Mouse (Mus musculus) skeletal muscle tissue, adult 2 months (tissue): ENCODE data around the gene Ivd.

Experiments used
- DNase-seq: peaks from one replicate; pipeline ENCODE4 v3.0.0-alpha.2; 2012; ENCODE audit warnings: low read depth, low spot score

Ivd gene

DNA sequence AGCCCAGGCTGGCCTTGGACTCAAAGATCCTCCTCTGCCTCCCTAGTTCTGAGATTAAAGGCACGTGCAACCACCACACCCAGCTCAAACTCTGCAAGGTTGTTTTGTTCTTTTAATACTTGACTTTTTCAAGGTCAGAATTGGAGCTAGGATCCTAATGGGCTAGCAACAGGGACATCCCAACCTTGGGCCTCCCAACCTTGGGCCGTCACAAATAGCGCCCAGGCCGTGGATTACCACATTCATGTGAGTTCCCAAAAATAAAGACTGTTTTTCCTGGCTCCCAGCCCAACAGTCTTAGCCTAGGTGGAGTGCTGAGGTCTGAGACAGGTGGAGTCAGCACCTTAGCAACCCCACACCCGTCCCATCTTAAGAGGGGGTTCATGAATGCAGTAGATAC lies 20.2 kb downstream of the Ivd start:
- no peak for DNase-seq

DNA sequence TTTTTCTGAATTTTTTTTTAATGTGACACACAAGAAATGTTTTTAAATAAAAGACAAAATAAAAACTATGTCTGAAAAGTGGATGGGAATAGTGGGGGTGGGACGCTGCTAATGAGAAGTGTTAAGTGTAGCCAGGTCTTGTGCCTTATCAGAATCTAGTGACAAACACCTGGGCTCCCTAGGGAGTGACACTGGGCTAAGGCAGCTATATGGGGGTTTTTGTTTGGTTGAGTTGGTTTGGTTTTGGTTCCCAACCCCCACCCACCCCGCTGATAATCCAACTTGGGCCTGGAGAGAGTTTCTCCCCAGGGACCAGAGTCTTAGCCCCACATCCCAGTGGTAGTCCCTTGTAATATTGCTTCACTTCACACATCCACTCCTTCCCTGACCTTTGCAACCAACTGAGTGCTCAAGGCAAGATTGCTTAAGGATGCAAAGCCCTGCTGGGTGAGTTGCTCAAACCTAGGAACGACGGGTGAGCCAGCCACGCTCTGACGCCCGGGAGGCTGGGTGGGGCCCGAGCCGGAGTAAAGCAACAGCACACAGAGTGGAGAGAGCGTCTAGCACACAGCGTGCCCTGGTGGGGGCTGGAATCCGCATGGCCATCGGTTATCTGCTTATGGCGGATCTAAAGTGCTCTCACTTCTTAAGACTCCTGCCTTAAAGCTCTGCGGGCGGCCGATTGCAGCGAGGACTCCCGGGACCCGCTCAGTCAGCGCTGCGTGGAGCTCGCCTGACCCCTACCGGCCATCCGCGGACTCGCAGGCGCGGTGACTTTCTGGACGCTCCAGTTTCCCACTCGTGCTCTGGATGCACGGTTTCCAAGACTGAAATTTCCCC lies 21.3 kb downstream of the Ivd start:
- DNase-seq: peak; percentile 52

DNA sequence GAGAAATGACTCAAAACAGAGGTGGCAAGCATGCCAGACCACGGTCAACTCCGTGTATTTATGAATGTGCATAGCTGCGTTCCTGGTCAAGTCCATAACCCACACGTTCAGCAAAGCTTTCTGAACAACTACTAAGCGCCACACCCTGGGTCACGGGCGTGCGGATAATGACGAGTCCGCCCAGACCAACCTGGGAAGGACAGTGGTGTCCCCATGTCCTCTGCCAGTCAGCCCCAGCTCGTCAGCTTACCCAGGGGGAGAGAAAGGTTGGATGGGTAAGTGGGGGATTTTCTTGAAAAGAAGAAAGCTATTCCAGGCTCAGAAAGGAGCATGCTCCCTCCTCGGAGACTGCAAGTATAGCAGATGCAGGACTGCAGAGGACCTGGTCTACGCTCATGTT lies 25.7 kb downstream of the Ivd start:
- DNase-seq: no peak

DNA sequence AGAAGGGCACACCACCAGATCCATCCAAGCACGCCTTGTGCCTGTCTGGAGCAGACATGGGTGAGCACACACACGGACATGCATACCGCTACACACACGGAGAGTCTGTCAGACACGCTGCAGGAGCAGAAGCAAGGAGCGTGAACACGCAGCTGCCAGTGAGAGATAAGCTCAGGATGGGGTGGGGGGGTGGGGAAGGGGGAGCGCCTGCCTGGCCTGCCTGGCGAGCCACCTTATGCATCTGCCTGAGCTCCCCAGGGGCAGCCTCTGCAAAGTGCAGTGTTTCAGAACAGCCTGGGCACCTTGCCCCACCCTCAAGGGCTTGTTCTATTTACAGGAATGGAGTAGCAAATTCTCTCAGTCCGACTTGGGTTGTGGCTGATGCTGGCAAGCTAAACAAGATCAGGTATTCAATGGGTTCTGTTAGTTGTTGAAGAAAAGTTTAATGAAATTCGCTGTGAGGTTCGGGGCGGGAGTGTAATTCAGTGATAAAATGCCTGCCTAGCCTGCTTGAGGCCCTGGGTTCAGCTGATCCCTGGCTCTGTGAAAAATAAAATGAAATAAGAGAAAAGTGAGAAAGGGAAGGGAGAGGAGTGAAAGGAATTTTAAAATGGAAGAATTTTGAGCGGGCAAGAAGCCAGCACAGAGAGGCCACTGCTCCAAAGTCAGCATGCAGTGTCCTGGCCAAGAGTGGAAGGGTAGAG lies 26.2 kb downstream of the Ivd start:
- DNase-seq: no peak

DNA sequence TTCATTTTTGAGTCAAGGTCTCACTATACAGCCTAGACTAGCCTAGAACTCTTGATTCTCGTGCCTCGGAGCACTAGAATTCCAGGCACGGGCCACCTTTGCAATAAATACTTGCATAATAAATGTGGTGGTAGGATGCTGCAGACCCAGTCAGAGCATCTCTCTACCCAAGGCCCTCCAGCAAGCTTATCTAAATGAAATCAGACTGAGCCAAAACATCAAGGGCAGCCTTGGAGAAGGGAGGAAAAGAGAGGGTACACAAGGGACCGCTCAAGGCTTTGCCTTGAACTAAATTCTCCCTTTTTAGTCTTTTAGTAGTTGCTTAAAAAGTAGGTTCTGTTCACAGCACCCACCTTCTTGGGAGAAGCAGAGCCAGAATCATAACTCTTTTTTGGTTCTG lies 29.4 kb downstream of the Ivd start:
- DNase-seq: no peak

DNA sequence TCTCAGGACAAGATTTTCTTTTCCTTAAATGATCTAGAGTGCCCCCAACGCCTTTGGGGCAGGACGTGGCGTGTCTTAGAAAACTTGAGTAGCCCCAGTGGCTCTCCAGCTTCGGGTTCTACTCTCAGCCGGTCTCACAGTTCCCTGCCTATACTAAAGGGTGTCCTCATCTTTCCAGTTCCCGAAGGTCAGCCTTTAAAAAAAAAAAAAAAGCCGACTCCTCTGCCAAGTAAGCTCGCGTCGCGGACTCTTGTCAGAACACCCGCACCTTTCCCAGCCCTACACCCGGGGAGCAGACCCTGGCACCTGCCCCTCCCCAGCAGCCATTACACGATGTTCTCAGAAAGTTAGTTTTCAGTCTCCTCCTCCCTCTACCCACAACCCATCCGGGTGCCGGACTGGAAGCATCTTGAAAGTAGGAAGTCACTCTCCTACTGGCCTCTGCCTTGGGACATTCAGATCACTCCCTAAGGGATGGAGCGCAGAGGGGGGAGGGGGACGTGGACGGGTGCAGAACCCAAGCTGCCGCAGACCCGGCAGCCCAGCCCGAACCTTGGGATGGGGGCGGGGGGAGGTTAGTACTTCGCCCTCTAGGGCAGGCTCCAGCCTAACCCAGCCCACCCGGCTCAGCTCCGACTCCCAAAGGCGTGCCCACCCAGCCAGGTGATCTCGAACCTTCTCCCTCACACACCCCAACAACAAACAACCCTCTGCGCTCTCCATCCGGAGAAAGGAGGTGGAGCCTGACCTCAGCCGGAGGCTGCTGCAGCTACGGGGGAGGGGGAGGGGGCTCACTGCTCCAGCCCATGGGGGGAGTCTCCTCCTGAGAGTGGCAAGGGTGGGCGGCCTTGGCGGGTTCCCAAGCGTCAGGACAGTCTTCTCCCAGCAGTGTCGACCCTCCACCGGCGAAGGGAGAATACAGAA lies 34.5 kb downstream of the Ivd start:
- DNase-seq: no peak

DNA sequence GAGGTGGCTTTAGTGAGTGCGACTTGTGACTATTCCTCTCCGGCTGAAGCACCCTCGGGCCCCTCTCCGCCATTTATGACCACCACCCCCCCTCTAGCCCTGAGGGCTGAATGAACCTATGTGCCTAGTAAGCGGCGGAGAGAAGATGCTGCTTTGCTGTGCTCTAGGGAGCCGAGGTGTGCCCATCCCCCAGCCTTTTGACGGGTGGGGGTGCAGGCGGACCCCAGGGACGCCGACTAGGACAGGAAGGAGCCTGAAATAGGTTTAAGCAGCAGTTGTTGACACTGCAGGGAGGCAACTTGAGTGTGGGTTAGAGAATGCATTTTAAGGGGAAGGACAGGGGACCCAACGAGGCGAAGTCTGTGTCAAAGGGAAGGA lies 35.1 kb downstream of the Ivd start:
- DNase-seq: no peak

DNA sequence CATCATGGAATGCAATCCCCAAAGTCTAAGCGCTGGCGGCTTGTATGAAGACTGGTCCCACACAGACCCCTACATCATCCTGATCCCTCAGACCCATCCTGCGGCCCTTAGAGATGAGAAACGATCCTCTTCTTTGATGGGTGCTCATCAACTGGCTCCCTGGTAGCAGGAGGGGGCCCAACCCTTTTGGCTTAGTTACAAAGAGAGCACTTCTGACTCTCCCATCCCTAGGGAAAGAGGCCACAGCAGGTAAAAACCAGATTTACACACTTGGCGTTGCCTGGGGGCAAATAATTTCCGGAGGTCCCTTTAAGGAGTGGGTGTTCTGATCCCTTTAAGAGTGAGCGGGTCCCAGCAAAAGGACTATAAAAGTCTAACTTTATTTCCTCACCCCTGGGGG lies 35.6 kb downstream of the Ivd start:
- DNase-seq: no peak

DNA sequence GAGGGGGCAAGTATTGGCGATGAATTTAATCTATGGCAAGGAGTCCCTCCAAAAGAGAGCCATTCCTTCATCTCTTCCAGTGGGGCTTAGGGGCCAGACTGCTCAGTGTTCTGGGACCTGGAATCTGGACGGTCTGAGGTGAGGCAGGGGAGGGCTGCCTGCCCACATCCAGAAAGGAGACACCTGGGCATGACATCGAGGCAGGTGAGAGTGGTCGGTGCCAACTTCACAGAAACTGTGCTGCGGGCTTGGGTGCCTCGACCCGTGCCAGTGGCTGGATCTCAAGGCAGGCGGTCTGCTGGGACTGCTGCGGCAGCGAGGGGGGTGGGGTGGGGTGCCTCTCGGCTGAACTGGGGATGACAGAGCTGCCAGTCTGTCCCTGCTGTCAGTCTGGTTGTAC lies 36.1 kb downstream of the Ivd start:
- DNase-seq: no peak

DNA sequence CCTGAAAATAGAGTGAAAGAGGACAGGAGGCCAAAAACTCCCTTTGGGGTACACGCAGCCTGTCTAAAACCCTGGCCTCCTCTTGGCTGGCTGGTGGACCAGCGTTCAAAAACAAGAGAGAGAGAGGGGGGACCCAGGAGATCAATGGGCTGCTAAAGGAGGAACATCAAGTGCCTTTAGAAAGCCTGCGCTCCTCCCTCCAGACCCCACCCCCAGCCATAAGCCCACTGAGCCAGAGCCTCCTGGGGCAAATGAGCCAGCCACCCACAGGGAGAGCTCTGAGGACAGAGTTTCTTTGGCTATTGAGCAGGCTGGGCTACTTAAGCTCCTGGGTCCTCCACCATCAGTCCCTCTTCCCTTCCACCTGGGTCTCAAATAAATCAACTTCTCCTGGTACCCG lies 37.0 kb downstream of the Ivd start:
- DNase-seq: no peak

DNA sequence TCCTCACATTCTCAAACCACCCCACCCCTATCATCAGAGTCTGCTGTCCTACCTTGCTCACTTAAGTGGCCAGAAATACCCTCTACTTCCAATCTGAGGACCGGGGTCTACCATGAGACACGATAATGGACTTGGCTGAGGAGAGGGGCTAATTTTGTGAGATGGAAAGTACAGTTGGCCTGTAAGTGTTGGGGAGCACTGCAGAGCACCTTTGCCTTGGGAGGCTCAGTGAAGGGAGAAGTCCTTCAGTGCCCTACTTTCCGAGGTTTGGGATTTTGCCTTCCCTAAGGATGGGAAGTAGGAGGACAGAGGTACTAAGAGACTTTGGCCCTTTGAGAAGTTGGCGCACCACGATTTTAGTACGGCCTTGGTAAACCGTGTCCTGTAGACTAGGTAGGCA lies 37.6 kb downstream of the Ivd start:
- DNase-seq: no peak

DNA sequence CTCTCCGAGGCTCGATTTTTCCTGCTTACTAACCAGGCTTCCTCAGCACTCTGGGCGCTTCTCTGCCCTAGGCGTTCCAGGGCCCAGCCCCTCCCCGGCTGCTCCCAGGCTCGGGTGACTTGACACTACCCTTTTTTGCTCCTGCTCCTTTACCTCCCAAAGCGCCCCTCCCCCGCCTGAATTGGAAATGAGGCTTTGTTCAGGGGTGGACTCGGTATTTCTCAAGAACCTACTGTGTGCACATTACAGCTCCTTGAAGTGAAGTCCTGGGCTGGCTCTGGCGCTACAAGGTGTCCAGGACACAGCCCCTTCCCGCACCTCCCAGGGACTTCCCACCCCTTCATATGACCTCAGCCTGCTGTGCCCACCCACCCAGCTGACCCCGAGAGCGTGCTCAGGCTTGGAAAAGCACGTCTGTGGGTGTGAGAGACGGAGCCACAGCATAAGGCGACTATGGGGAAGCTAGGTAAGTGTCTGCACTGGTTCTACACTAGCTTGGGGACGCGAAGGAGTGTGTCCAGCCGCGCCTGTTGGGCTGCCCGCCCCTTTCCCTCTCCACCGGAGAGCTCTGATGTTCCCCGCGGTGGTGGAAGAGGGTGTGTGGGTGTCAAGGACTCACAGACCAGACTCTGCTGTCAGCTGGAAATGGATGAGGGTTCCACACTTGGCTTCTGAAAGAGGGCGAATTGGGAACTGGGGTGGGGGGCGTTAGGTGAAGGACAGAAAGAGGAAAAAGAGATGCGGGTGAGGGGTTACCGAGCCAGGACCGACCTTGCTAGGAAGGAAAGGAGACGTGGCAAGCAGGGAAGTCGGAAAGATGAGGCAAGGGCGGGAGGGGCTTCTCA lies 38.4 kb downstream of the Ivd start, which contains the start of gene Bahd1:
Gene Bahd1 (plus strand): TSS at position 397 of the 845 bp plus-strand sequence.
- no peak for DNase-seq

DNA sequence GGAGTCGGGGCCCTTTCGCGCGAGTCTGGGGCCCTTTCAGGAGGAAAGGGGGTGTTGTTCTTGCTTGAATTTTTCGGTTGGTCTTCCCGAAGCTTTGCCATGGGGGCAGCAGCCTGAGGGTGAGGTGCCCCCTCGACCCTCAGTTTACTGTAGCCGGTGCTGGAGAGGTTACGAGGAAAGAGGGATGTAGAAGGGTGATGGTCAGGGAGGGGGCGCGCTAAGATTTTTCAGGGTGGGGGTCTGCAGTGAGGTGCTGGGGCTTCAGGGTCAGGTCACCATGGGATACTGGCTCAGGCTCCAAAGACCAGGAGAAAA lies 39.0 kb downstream of the Ivd start:
- DNase-seq: no peak

DNA sequence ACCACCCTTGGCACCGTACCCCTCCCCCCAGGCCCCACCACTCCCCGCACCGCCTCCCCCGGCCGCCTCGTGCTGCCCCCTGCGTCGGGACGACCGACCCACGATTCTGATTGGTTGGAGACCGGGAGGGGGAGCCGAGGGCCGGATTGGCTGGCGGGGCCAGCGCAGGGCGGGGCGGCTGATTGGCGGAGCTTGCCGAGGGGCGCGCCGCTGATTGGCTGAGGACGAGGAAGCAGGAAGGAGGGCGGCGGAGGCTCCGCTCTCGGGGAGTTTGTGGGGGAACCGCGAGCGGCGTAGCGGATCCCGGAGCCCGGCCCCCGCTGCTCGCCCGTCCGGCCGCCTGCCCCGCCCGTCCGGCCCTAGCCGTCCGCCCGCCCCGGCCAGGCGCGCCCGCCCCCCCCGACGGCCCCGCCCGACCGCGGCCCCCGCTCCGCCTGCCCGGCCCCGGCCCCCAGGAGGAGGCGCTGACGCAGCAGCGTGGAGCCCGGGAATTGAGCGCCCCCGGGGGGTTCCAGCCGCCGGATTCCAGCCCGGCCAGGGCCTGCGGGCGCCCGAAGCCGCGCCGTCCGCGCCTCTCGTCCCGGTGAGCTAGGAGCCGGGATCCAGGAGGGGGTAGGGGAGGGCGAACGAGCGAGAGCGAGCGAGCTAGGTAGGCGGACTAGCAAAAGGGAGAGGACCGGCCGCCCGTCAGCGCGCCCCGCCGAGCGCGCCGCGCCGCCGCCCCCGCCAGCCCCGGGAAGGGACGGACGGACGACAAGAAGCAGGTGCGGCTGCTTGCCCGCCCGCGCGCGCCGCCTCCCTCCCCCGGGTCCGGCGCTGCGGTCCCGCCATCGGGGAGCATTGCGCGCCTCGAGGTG lies 39.6 kb downstream of the Ivd start:
- peak; percentile 95 for DNase-seq

DNA sequence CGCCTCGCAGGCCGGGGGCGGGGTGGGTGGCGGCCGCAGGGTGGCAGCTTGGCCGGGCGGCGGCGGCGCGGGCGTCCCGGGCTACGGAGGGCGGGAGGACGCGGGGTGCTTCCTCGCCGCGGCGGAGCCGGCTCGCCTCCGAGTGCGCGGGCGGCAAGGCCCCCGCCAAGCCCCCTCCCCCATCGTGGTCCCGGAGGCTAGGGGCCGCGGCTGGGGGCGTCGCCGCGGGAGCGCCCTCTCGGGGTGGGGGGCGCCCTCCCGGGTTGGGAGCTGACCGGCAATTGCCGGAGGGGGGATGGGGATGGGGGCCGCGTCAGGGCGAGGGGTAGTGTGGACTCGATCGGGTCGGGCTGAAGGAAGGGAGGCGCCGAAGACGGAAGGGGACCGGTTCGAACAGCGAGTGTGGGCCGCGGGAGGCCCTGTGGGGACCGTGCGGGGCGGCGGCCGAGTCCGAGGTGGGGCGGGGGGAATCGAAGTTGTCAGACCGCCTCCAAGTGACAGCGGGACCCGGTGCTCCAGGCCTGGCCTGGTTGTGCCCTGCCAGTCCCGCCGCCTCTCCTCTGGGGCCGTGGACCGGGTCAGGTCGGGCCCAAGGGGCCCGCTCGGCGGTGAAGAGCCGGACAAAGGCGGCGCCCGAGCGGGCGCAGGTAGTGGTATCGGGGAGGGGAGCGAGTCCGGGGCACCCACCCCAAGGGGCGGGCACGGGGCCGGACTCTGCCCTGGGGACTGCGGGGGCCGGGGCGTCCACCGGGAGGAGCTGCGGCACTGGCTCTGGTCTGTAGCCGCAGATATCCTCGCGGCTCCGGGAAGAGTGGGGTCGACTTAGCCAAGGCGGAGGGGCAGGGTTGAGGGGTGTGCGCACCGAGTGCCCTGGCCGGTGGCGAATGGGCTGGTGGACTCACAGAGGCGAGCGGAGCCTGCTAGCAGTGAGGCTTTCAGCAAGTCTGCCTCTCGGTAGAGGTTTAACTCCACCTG lies 40.6 kb downstream of the Ivd start:
- no peak for DNase-seq

DNA sequence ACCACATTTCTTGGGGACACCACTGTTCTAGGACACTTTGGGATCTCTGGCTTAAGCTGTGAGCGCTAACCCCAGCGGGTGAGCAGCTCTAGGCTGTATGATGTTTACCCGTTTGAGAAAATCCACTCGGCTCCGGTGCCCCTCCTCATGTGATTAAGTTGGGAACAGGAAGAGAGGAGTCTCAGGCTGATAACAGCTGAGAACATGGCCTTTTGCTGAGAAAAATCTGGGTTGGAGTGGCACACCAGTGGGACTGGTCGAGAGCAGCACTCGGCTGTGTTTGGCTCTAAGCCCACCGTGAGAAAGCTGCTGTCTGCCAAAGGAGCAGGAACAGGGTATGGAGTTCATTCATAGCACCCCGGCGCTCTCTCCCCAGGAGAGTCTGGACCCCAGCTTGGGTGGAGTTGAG lies 41.6 kb downstream of the Ivd start:
- DNase-seq: no peak

DNA sequence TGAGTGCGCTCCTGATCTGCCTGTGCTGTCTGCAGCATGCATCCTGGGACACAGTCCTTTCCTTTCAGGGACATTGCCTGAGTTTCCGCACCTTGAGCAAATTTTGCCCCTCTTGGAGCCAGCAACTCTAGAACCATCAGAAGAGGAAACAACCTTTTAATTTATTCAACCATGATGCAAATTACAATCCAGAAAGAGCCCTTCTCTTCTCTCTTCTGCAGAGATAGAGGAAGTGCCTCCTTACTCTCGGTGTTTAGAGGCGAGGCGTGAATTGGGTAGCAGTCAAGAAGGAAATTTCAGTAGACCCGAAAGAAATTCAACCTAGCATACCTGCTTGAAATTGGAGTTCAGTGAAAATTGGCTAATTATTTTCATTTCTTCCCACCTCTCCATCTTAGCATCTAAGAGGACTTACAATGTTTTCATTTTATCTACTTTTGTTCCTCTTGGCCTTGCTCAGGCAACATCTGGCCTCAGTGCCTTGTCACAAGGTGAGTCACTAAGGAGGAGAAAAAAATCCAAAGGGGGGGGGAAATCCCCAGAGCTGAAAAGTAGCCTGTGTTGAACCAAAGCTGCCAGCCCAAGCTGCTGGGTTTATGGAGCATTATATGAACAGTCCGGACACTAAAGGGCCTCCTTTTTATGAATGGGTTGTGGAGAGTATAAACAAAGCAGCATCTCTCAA lies 43.8 kb downstream of the Ivd start:
- DNase-seq: no peak

DNA sequence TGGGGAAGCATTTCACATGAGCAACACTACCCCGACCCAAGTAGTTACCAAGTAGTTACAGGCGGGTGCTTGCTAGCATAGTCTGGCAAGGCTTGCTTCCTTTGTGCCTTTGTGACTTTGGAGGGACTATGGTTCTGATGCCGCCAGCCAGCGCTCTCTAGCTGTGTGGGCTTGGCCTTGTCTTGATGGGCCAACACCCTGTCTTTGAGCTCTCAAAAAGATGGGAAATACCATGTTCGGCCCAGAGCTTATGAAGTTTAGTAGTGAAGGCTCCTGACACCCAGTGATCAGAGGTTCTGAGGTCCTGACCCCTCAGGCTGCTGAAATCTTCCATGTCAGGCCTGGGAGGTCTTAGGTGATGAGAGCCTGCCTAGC lies 44.4 kb downstream of the Ivd start:
- DNase-seq: no peak

DNA sequence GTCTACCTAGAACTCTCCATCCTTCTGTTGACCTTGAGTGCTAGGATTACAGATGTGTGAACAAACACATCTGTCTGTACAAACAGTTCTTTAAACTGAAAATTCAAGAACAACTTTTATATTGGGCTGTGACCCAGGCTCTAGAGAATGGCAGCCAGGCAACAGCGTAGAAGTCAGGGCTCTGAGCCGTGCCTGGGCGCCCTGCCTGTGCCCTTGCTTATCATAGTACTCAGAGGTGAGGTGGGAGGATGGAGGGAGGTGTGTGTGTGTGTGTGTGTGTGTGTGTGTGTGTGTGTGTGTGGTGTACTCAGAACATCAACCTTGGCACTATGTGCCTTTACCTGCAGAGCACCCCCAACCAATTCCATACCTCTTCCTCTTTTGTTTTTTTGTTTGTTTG lies 46.0 kb downstream of the Ivd start:
- DNase-seq: no peak
